In the genomic region with DNA sequence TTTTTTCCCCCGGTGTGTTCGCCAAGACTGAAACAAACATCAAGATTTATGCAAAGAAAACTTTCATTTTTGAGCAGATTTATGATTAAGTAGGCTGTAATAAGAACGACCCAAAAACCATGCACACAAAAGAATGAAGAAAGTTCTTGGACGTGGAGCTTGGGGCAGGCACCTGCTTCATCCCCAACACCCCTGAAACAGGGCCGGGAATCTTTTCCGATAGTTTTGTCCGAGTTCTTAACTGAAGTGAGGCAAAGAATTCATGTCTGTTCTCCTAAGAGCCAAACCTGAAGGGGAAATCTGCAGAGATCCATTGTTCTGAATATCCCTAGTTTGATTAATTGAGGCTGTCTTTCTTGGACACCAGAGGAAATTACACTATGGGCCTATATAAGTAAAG, we compare ENCODE assay signal across 9 mouse cellular contexts. TPM values are rescaled to one million over a fixed set of nuclear protein-coding genes. Genes with fewer than 3 reads are reported as not detected.
DNase-seq lines count a peak whose midpoint lies in the region; ATAC-seq and TF ChIP-seq lines count a peak whose summit lies in the region.
"Had no signal": no experiment of that assay in that cellular context is flagged by ENCODE, and none has a peak within 500 bp of the region (broad histone marks: within the 10 kb centered on the region; RNA-seq: fewer than 3 reads in every experiment).

No protein-coding gene starts in this region.

- TF ChIP-seq EP300 in liver, postnatal 0 days (IDR thresholded peaks at IDR 0.05; ENCODE audit: low read depth) = no peak

- ATAC-seq in hindbrain, embryonic 11.5 days (ENCODE audit: low FRiP score) = no peak
- ATAC-seq in liver, postnatal 0 days = no peak

- intact Hi-C loops in heart, postnatal 36 days (cut with DNase I) = no loop called here

- peak overlapping the region; percentile 82 for H3K4me3 ChIP-seq in heart, embryonic 10.5 days
- peak overlapping the region; percentile 98 for H3K4me3 ChIP-seq in E14TG2a.4 (replicated peaks; ENCODE audit: low read length)
- H3K4me3 ChIP-seq in hindbrain, embryonic 11.5 days (ENCODE audit: low read depth, low read length) = peak overlapping the region; percentile 75; the same call in 1 of the 2 replicates
- peak overlapping the region; percentile 76 for H3K4me3 ChIP-seq in liver, postnatal 0 days (ENCODE audit: low read depth, low read length)

- peaks cover 64% of the 10 kb centered on the region for H3K4me1 ChIP-seq in heart, embryonic 10.5 days
- H3K4me1 ChIP-seq in E14TG2a.4 (replicated peaks; ENCODE audit: low read depth, low read length) = peaks cover 37% of the 10 kb centered on the region
- peaks cover 2% of the 10 kb centered on the region; the same call in 1 of the 2 replicates for H3K4me1 ChIP-seq in hindbrain, embryonic 11.5 days (replicated peaks; ENCODE audit: control insufficient read depth, insufficient read depth, low read length)
- peaks cover 4% of the 10 kb centered on the region for H3K4me1 ChIP-seq in liver, postnatal 0 days (ENCODE audit: insufficient read depth)

- TF ChIP-seq CTCF in E14TG2a.4 (conservative IDR thresholded peaks at IDR 0.05; ENCODE audit: low read length) = no peak
- TF ChIP-seq CTCF in liver, postnatal 0 days (IDR thresholded peaks at IDR 0.05; ENCODE audit: low read depth) = no peak

- H3K36me3 ChIP-seq in heart, embryonic 10.5 days = no peaks in the 10 kb centered on the region
- H3K36me3 ChIP-seq in E14TG2a.4 (ENCODE audit: insufficient read depth, low read length) = 0 out of 2 replicates have a peak, but pooled peaks cover 2% of the 10 kb centered on the region
- no peaks in the 10 kb centered on the region for H3K36me3 ChIP-seq in hindbrain, embryonic 11.5 days (ENCODE audit: control insufficient read depth, insufficient read depth, low read length)
- H3K36me3 ChIP-seq in liver, postnatal 0 days (replicated peaks; ENCODE audit: insufficient read depth, low read length) = no peaks in the 10 kb centered on the region

- H3K9ac ChIP-seq in hindbrain, embryonic 11.5 days (ENCODE audit: low read depth, low read length) = no peak overlapping the region; the same call in 1 of the 2 replicates
- H3K9ac ChIP-seq in liver, postnatal 0 days (replicated peaks) = peak overlapping the region; percentile 73; the same call in 1 of the 2 replicates

- peak; percentile 59 for DNase-seq in heart, embryonic 10.5 days (ENCODE audit: low spot score)
- DNase-seq in heart, postnatal 36 days = no peak
- no peak for DNase-seq in hindbrain, embryonic 11.5 days (ENCODE audit: low spot score)
- no peak for DNase-seq in liver, postnatal 0 days
- DNase-seq in cerebellum, adult 9-10 months = no peak
- DNase-seq in cerebellum, postnatal 10 days = no peak
- DNase-seq in layer of hippocampus, adult 18-20 months (ENCODE audit: low spot score in 2 of 2) = no peak

- H3K4me2 ChIP-seq in hindbrain, embryonic 11.5 days (replicated peaks; ENCODE audit: low read depth, low read length) = peak overlapping the region; percentile 59
- peak overlapping the region; percentile 78 for H3K4me2 ChIP-seq in liver, postnatal 0 days (ENCODE audit: low read depth, low read length)

- no peaks in the 10 kb centered on the region for H3K27me3 ChIP-seq in heart, embryonic 10.5 days (ENCODE audit: insufficient read depth, poor library complexity, severe bottlenecking)
- H3K27me3 ChIP-seq in E14TG2a.4 (ENCODE audit: insufficient read depth, low read length) = no peaks in the 10 kb centered on the region
- H3K27me3 ChIP-seq in hindbrain, embryonic 11.5 days (ENCODE audit: control insufficient read depth, insufficient read depth, low read length) = no peaks in the 10 kb centered on the region
- no peaks in the 10 kb centered on the region for H3K27me3 ChIP-seq in liver, postnatal 0 days (ENCODE audit: insufficient read depth, low read length)

- H3K27ac ChIP-seq in heart, embryonic 10.5 days = 0 out of 2 replicates have a peak overlapping the region, but pooled peaks have one; percentile 96
- no peak overlapping the region for H3K27ac ChIP-seq in hindbrain, embryonic 11.5 days (ENCODE audit: low read depth, low read length)
- no peak overlapping the region for H3K27ac ChIP-seq in liver, postnatal 0 days (ENCODE audit: low read depth)

- H3K9me3 ChIP-seq in heart, embryonic 10.5 days = no peaks in the 10 kb centered on the region
- no peaks in the 10 kb centered on the region for H3K9me3 ChIP-seq in E14TG2a.4 (ENCODE audit: low read length)
- H3K9me3 ChIP-seq in hindbrain, embryonic 11.5 days (ENCODE audit: control insufficient read depth, low read length) = no peaks in the 10 kb centered on the region
- H3K9me3 ChIP-seq in liver, postnatal 0 days (ENCODE audit: low read length) = no peaks in the 10 kb centered on the region

- 65% methylated on average over 7 of the region's 7 CpGs for WGBS in heart, embryonic 10.5 days
- WGBS in hindbrain, embryonic 11.5 days = 80% methylated on average over 7 of the region's 7 CpGs
- 66% methylated on average over 7 of the region's 7 CpGs for WGBS in liver, postnatal 0 days (ENCODE audit: insufficient replicate concordance)

RNA-seq across cellular contexts. Expression of a gene that starts 1.1 kb away (rescaled TPM):
- 8.1 and 10.4 TPM in 2 replicates for polyA plus RNA-seq in heart, embryonic 10.5 days (2016; fragmentation: Nextera tagmentation; extraction: Ambion mirVana)
- total RNA-seq in heart, postnatal 36 days (2021) = 1 to 10 TPM; 2.8 to 3.2 TPM
- polyA plus RNA-seq in hindbrain, embryonic 11.5 days (2014; fragmentation: Nextera tagmentation; extraction: Ambion mirVana) = 10.8 and 10.9 TPM in 2 replicates
- 4.1 and 4.5 TPM in 2 replicates for polyA plus RNA-seq in liver, postnatal 0 days (2015; fragmentation: Nextera tagmentation; extraction: Ambion mirVana)
- total RNA-seq in layer of hippocampus, adult 18-20 months (2021) = 10 to 100 TPM; 16.9 to 18.7 TPM

RNA-seq across cellular contexts. Expression of a gene that starts 20.1 kb away (rescaled TPM):
- polyA plus RNA-seq in heart, embryonic 10.5 days (2016; fragmentation: Nextera tagmentation; extraction: Ambion mirVana) = 31.3 and 57.0 TPM in 2 replicates
- 100 to 1,000 TPM; 199 to 208 TPM for total RNA-seq in heart, postnatal 36 days (2021)
- polyA plus RNA-seq in hindbrain, embryonic 11.5 days (2014; fragmentation: Nextera tagmentation; extraction: Ambion mirVana) = 3.6 and 4.0 TPM in 2 replicates
- 0.14 and 0.23 TPM in 2 replicates for polyA plus RNA-seq in liver, postnatal 0 days (2015; fragmentation: Nextera tagmentation; extraction: Ambion mirVana)
- total RNA-seq in layer of hippocampus, adult 18-20 months (2021) = 10 to 100 TPM; 73.0 to 73.5 TPM
- total RNA-seq: monocyte, adult 5-6 weeks had no signal
